Mouse (Mus musculus) kidney, embryonic 14.5 days (tissue): ENCODE measurements around the gene Ccdc15. TPM values are rescaled to one million over a fixed set of nuclear protein-coding genes. Genes with fewer than 3 reads are reported as not detected.

Experiments
- ATAC-seq: fragments of 200-750 bp; cut with Nextera tagmentation; 2 replicates; pipeline ENCODE4 v1.8.0; 2017; ENCODE audit warnings: moderate number of reproducible peaks, mild to moderate bottlenecking, moderate TSS enrichment, moderate library complexity; ENCODE audit not compliant: low FRiP score, low TSS enrichment
- H3K27ac ChIP-seq: fragments of 300-500 bp; sonication (generic); 2 replicates; pipeline ENCODE4 v1.5.1; 2014; ENCODE audit warnings: low read depth, mild to moderate bottlenecking, low read length, moderate library complexity, mixed read lengths
- H3K27me3 ChIP-seq: fragments of 300-500 bp; sonication (generic); 2 replicates; pipeline ENCODE4 v1.6.1; 2014; ENCODE audit warnings: mild to moderate bottlenecking, low read length; ENCODE audit not compliant: control insufficient read depth, insufficient read depth
- H3K36me3 ChIP-seq: fragments of 300-500 bp; sonication (generic); 2 replicates; pipeline ENCODE4 v1.6.1; 2014; ENCODE audit warnings: low read length, mixed read lengths; ENCODE audit not compliant: control insufficient read depth, insufficient read depth
- H3K4me1 ChIP-seq: fragments of 300-500 bp; sonication (generic); 2 replicates; pipeline ENCODE4 v1.6.1; 2014; ENCODE audit warnings: low read length, mixed read lengths; ENCODE audit not compliant: control insufficient read depth, insufficient read depth
- H3K4me2 ChIP-seq: fragments of 300-500 bp; sonication (generic); replicated peaks from 2 replicates; pipeline ENCODE4 v1.6.1; 2014; ENCODE audit warnings: low read depth, mild to moderate bottlenecking, low read length
- H3K4me3 ChIP-seq: fragments of 300-500 bp; sonication (generic); 2 replicates; pipeline ENCODE4 v1.5.1; 2014; ENCODE audit warnings: mild to moderate bottlenecking, low read length
- H3K9ac ChIP-seq: fragments of 300-500 bp; sonication (generic); 2 replicates; pipeline ENCODE4 v1.6.1; 2014; ENCODE audit warnings: low read depth, mild to moderate bottlenecking, low read length, moderate library complexity
- H3K9me3 ChIP-seq: fragments of 300-500 bp; sonication (generic); 2 replicates; pipeline ENCODE4 v1.6.1; 2016; ENCODE audit warnings: low read length; ENCODE audit not compliant: control insufficient read depth
- WGBS: fragments of 180-500 bp; shearing (Covaris S2); extraction: QIAGEN DNeasy Blood & Tissue Kit; methylation state at CpG from one replicate; pipeline ENCODE4 v1.1.7; 2014; 5-methylcytosine and 5-hydroxymethylcytosine counted together
- polyA plus RNA-seq: library from polyadenylated mRNA; unstranded; fragments of >200 nt; fragmentation: Nextera tagmentation; extraction: Ambion mirVana; gene quantifications from 2 replicates; pipeline ENCODE4 v1.2.1, GENCODE M21; 2014

Ccdc15 gene
- polyA plus RNA-seq, 1 experiment from 2014 or later = 8.2 TPM

- ATAC-seq = no peak
Measured at GRCm38 (mm10) chr9:37368860-37369259, 20.6 kb upstream of the Ccdc15 start.

DNA sequence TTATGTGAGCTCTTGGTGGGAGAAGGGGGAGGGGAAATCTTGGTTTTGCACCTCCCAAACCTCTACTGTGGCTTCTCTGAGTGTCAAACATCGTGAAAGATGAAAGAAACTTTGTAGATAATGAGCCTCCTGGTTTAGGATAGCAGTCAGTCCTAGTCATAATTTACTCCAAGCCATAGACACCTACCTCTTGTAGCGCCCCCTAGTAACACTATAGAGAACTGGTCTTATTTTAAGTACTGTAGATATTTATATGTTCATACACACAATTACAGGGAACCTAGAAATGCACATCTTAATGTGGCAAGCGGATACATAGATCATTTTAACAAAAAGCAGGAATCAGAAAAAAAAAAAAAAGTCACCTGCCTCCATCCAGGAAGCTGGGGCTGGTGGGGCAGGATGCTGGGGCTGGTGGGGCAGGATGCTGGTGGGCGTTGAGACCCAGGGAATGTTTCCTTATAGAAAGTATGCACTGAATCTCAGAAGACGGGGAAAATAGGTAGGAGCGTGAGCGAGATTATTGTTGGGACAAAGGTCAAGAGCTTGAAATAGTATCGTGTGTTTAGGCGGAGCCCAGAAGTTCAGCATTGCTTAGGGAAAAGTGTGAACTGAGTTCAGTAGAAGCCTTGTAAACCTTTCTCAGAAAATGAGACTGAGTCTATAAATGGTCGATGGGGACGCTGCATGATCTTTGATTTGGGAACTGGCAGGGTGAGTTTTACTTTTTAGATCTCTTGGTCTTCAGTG lies 20.0 kb upstream of the Ccdc15 start:
- Histone ChIP-seq H3K27ac (peak overlapping the region; percentile 30; the same call in 1 of the 2 replicates), H3K36me3 (no peaks in the 10 kb centered on the region), H3K9me3 (no peaks in the 10 kb centered on the region), H3K4me1 (0 out of 2 replicates have a peak, but pooled peaks cover 4% of the 10 kb centered on the region), H3K27me3 (peaks cover 3% of the 10 kb centered on the region; the same call in 1 of the 2 replicates), H3K9ac (no peak overlapping the region), H3K4me3 (no peak overlapping the region), H3K4me2 (no peak overlapping the region)
- no peak for ATAC-seq
- WGBS = 66% methylated on average over 11 of the region's 11 CpGs

More at GRCm38 (mm10) chr9:37368860-37369259, 20.6 kb upstream of the Ccdc15 start:
- no peak overlapping the region for H3K4me2 ChIP-seq
- no peaks in the 10 kb centered on the region for H3K9me3 ChIP-seq
- H3K4me3 ChIP-seq = no peak overlapping the region
- peaks cover 3% of the 10 kb centered on the region; the same call in 1 of the 2 replicates for H3K27me3 ChIP-seq
- WGBS = 78% methylated on average over 8 of the region's 8 CpGs
- no peaks in the 10 kb centered on the region for H3K36me3 ChIP-seq
- H3K4me1 ChIP-seq = 0 out of 2 replicates have a peak, but pooled peaks cover 4% of the 10 kb centered on the region
- H3K9ac ChIP-seq = no peak overlapping the region
- H3K27ac ChIP-seq = peak overlapping the region; percentile 30; the same call in 1 of the 2 replicates

- no peaks in the 10 kb centered on the region for H3K36me3 ChIP-seq
- 0 out of 2 replicates have a peak, but pooled peaks cover 4% of the 10 kb centered on the region for H3K4me1 ChIP-seq
- H3K4me3 ChIP-seq = no peak within 1 kb of the TSS
- no peak for ATAC-seq
- H3K9me3 ChIP-seq = no peaks in the 10 kb centered on the region
- H3K9ac ChIP-seq = no peak within 1 kb of the TSS
- H3K27ac ChIP-seq = no peak within 1 kb of the TSS
- H3K27me3 ChIP-seq = peaks cover 3% of the 10 kb centered on the region; the same call in 1 of the 2 replicates
- WGBS = 86% methylated on average over 17 of the region's 17 CpGs
- no peak within 1 kb of the TSS for H3K4me2 ChIP-seq
Measured at GRCm38 (mm10) chr9:37367301-37368080, 19.3 kb upstream of the Ccdc15 start, which contains the start of gene Hepacam. Gene Hepacam, plus strand, starts transcription at chr9:37367351.

DNA sequence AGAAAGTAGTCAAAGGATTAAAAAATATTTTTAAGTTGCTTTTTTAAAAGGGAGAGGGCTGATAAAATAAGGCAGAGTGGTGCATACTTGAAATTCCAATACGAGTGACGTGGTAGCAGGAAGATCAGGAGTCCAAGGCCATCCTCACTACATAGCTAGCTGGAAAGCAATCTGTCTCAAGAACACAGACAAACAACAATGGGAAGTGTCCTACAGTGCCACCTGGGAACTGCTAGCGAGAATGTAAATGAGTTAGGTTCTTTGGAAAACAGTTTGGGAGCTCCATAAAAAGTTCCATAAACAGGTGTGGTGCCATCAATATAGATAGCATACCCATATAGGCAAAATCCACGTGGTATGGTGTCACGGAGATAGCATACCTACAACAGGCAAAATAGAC lies 17.5 kb upstream of the Ccdc15 start:
- H3K36me3 ChIP-seq = no peaks in the 10 kb centered on the region
- H3K4me2 ChIP-seq = no peak overlapping the region
- no peaks in the 10 kb centered on the region for H3K4me1 ChIP-seq
- H3K27me3 ChIP-seq = peaks cover 3% of the 10 kb centered on the region; the same call in 1 of the 2 replicates
- ATAC-seq = no peak
- H3K27ac ChIP-seq = no peak overlapping the region
- WGBS = 72% methylated on average over 5 of the region's 5 CpGs
- no peak overlapping the region for H3K4me3 ChIP-seq
- no peak overlapping the region for H3K9ac ChIP-seq
- no peaks in the 10 kb centered on the region for H3K9me3 ChIP-seq

DNA sequence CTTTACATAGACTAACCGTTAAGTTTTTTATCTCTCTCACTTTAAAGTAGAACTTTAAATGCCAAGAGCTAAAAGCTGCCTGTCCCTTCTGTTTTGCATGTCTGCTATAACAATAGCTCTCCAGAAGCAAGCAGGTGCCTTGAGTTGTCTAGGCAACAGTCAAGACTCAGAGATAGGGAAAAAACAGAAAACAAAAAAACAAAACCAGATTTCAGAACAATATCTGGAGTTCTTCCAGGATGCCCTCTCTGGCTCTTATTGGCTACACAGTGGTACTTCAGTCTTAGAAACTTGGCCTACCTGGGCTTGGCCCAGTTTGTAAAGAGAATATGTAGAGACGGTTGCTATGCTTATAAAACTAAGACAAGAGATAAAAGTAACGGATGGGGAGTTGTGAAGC lies 16.2 kb upstream of the Ccdc15 start:
- Histone ChIP-seq H3K9ac (no peak overlapping the region), H3K4me3 (no peak overlapping the region), H3K9me3 (no peaks in the 10 kb centered on the region), H3K36me3 (no peaks in the 10 kb centered on the region), H3K4me1 (no peaks in the 10 kb centered on the region), H3K27ac (no peak overlapping the region), H3K4me2 (no peak overlapping the region), H3K27me3 (peaks cover 3% of the 10 kb centered on the region; the same call in 1 of the 2 replicates)
- 79% methylated on average over 3 of the region's 3 CpGs for WGBS
- ATAC-seq = no peak

DNA sequence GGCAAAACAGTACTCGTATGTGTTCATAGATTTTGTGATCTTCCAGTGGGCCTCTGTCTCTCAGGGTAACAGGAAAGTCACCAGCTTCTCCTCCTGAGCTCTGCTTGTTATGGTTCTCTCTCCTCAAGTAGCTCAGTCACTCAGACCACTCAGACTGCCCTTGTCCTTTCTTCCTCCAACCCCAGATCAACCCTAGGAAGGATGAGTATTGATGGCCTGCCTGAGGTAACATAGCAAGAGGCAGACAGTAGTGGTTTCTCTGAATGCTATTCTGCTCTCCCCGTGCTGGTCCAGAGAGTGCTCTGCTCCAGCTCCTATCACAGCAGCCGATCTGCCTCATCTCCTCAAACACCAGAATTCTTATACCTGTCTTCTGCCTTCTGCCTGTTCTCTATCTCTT lies 15.3 kb upstream of the Ccdc15 start:
- no peaks in the 10 kb centered on the region for H3K9me3 ChIP-seq
- H3K9ac ChIP-seq = no peak overlapping the region
- no peak overlapping the region for H3K4me3 ChIP-seq
- no peaks in the 10 kb centered on the region for H3K4me1 ChIP-seq
- H3K36me3 ChIP-seq = no peaks in the 10 kb centered on the region
- WGBS = 71% methylated on average over 3 of the region's 3 CpGs
- no peaks in the 10 kb centered on the region for H3K27me3 ChIP-seq
- H3K27ac ChIP-seq = no peak overlapping the region
- ATAC-seq = no peak
- H3K4me2 ChIP-seq = no peak overlapping the region

GRCm38 (mm10) chr9:37362881-37363280 lies 14.6 kb upstream of the Ccdc15 start:
- no peak for ATAC-seq
- no peak overlapping the region for H3K9ac ChIP-seq
- H3K27me3 ChIP-seq = no peaks in the 10 kb centered on the region
- WGBS = 69% methylated on average over 1 of the region's 1 CpGs
- H3K4me2 ChIP-seq = no peak overlapping the region
- H3K27ac ChIP-seq = no peak overlapping the region
- no peak overlapping the region for H3K4me3 ChIP-seq
- H3K9me3 ChIP-seq = no peaks in the 10 kb centered on the region
- H3K4me1 ChIP-seq = no peaks in the 10 kb centered on the region
- no peaks in the 10 kb centered on the region for H3K36me3 ChIP-seq

DNA sequence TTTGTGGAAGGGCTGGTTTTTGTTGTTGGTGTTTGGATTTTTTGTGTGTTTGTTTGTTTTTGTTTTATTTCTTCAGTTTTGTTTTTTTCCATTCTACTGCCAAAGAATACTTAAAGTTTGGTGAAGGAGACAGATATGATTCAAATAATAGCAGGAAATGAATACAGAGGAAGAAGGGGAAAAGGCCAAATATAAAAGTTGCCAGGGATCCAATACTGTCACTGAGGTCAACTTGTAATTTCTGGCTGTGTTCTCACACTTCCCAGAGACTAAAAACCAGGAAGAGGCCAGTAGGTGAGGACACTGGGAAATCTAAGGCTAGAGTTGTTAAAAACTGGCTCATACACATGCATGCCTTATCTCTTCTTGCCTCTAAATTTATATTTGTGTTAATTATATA lies 13.9 kb upstream of the Ccdc15 start:
- H3K36me3 ChIP-seq = no peaks in the 10 kb centered on the region
- ATAC-seq = no peak
- no peak overlapping the region for H3K27ac ChIP-seq
- no peaks in the 10 kb centered on the region for H3K27me3 ChIP-seq
- H3K4me3 ChIP-seq = no peak overlapping the region
- H3K4me1 ChIP-seq = no peaks in the 10 kb centered on the region
- no peak overlapping the region for H3K9ac ChIP-seq
- H3K4me2 ChIP-seq = no peak overlapping the region
- no peaks in the 10 kb centered on the region for H3K9me3 ChIP-seq
